Mouse (Mus musculus) liver, embryonic 13.5 days (tissue): Measurements from ENCODE around the gene Farp1. TPM values are rescaled to one million over a fixed set of nuclear protein-coding genes. Genes with fewer than 3 reads are reported as not detected.

ENCODE experiments used
- ATAC-seq: fragments of 200-750 bp; cut with Nextera tagmentation; 2 replicates; pipeline ENCODE4 v1.8.0; 2017; ENCODE audit warnings: low read depth, mild to moderate bottlenecking, moderate number of reproducible peaks, moderate library complexity
- DNase-seq: peaks from one replicate; pipeline ENCODE4 v3.0.0; 2022
- H3K27ac ChIP-seq: fragments of 300-500 bp; sonication (generic); 2 replicates; pipeline ENCODE4 v1.5.1; 2015; ENCODE audit warnings: moderate library complexity, mild to moderate bottlenecking, inconsistent platforms
- H3K27me3 ChIP-seq: fragments of 300-500 bp; sonication (generic); 2 replicates; pipeline ENCODE4 v1.6.1; 2015; ENCODE audit warnings: mild to moderate bottlenecking, inconsistent platforms
- H3K36me3 ChIP-seq: fragments of 300-500 bp; sonication (generic); 2 replicates; pipeline ENCODE4 v1.6.1; 2015; ENCODE audit warnings: mild to moderate bottlenecking, inconsistent platforms
- H3K4me1 ChIP-seq: fragments of 300-500 bp; sonication (generic); replicated peaks from 2 replicates; pipeline ENCODE4 v1.6.1; 2015; ENCODE audit warnings: inconsistent platforms
- H3K4me2 ChIP-seq: fragments of 300-500 bp; sonication (generic); 2 replicates; pipeline ENCODE4 v1.6.1; 2015; ENCODE audit warnings: inconsistent platforms, mild to moderate bottlenecking, moderate library complexity
- H3K4me3 ChIP-seq: fragments of 300-500 bp; sonication (generic); replicated peaks from 2 replicates; pipeline ENCODE4 v1.5.1; 2015; ENCODE audit warnings: mild to moderate bottlenecking, inconsistent platforms
- H3K9ac ChIP-seq: fragments of 300-500 bp; sonication (generic); 2 replicates; pipeline ENCODE4 v1.6.1; 2015; ENCODE audit warnings: mild to moderate bottlenecking, inconsistent platforms
- H3K9me3 ChIP-seq: fragments of 300-500 bp; sonication (generic); replicated peaks from 2 replicates; pipeline ENCODE4 v1.6.1; 2016; ENCODE audit warnings: inconsistent platforms
- WGBS: fragments of 180-500 bp; shearing (Covaris S2); methylation state at CpG from one replicate; pipeline ENCODE4 v1.1.7; 2015; ENCODE audit not compliant: insufficient replicate concordance; 5-methylcytosine and 5-hydroxymethylcytosine counted together
- polyA plus RNA-seq: library from polyadenylated mRNA; unstranded; fragments of >200 nt; fragmentation: Nextera tagmentation; extraction: Ambion mirVana; gene quantifications from 2 replicates; pipeline ENCODE4 v1.2.1, GENCODE M21; 2015

The Farp1 gene
- polyA plus RNA-seq, 1 experiment from 2014 or later: 3.4 TPM

DNA sequence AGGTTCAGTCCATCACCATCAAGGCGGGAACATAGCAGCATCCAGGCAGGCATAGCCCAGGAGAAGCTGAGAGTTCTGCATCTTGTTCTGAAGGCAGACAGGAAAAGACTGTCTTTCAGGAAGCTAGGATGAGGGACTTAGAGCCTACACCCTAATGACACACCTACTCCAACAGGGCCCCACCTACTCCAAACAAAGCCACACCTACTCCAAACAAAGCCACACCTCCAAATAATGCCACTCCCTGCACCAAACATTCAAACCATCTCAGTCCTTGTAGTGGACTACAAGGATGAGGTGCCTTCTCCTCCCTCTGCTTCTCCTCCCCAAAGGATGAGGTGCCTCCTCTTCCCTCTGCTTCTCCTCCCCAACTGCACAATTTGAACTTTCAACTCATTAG, 23.5 kb downstream of the Farp1 start:
- Histone ChIP-seq H3K27me3 (no peaks in the 10 kb centered on the region), H3K4me3 (no peak overlapping the region), H3K9ac (no peak overlapping the region), H3K4me2 (no peak overlapping the region), H3K9me3 (no peaks in the 10 kb centered on the region), H3K36me3 (no peaks in the 10 kb centered on the region), H3K4me1 (peaks cover 36% of the 10 kb centered on the region), H3K27ac (no peak overlapping the region)
- DNase-seq (no peak), ATAC-seq (no peak)
- WGBS: 77% methylated on average over 1 of the region's 1 CpGs

DNA sequence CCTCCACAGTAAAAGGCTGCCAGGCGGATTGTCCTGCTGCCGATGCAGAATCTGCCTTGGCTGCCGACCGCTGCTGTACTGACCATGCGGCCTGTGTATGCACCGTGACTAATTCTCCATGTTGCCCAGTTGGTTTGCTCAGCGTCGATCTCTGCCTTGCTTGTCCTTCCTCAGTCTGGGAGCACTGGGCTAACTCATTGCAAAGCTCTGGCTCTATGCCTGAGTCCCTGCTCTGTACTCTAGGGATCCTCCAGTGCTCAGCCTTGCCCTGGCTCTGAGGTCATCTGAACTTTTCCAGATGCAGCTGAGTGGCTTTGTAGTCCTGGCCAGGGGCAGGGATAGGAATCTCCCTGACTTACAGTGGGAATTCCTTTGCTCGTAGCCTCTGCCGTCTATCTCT, 24.3 kb downstream of the Farp1 start:
- no peak overlapping the region for H3K4me3 ChIP-seq
- H3K9ac ChIP-seq: no peak overlapping the region
- DNase-seq (no peak), ATAC-seq (no peak)
- peaks cover 30% of the 10 kb centered on the region for H3K4me1 ChIP-seq
- H3K27me3 ChIP-seq: no peaks in the 10 kb centered on the region
- no peak overlapping the region for H3K27ac ChIP-seq
- no peak overlapping the region for H3K4me2 ChIP-seq
- 74% methylated on average over 10 of the region's 10 CpGs for WGBS
- H3K9me3 ChIP-seq: no peaks in the 10 kb centered on the region
- H3K36me3 ChIP-seq: no peaks in the 10 kb centered on the region

DNA sequence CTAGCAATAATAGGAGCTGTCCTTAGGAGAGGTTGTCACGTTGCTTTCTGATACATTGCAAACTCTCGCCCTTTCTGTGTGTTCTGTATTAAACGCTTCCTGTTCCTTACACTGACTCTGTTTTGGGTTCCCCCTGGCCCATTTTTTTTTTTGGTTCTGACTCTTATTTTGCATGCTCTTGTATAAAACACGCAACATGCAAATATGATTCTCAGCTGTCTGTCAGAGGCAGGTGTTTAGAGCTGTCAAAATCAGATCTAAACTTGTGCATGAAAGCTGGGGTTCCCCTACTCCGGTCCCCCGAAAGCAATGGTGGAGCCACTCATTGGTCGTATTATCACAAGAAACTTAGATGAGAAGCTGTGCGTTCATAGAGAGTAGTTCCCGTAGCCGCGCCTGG, 25.5 kb downstream of the Farp1 start:
- no peak for DNase-seq
- Histone ChIP-seq H3K4me3 (no peak overlapping the region), H3K36me3 (no peaks in the 10 kb centered on the region), H3K27ac (no peak overlapping the region), H3K9me3 (no peaks in the 10 kb centered on the region), H3K27me3 (no peaks in the 10 kb centered on the region), H3K4me1 (peaks cover 22% of the 10 kb centered on the region), H3K4me2 (no peak overlapping the region), H3K9ac (no peak overlapping the region)
- WGBS: 69% methylated on average over 11 of the region's 11 CpGs
- ATAC-seq: no peak

GRCm38 (mm10) chr14:121061686-121062085, 26.7 kb downstream of the Farp1 start:
- Histone ChIP-seq H3K4me1 (peaks cover 18% of the 10 kb centered on the region), H3K27ac (no peak overlapping the region), H3K4me3 (no peak overlapping the region), H3K36me3 (0 out of 2 replicates have a peak, but pooled peaks cover 6% of the 10 kb centered on the region), H3K4me2 (no peak overlapping the region), H3K9me3 (no peaks in the 10 kb centered on the region), H3K27me3 (no peaks in the 10 kb centered on the region), H3K9ac (no peak overlapping the region)
- WGBS: 55% methylated on average over 4 of the region's 4 CpGs
- DNase-seq (no peak), ATAC-seq (no peak)

DNA sequence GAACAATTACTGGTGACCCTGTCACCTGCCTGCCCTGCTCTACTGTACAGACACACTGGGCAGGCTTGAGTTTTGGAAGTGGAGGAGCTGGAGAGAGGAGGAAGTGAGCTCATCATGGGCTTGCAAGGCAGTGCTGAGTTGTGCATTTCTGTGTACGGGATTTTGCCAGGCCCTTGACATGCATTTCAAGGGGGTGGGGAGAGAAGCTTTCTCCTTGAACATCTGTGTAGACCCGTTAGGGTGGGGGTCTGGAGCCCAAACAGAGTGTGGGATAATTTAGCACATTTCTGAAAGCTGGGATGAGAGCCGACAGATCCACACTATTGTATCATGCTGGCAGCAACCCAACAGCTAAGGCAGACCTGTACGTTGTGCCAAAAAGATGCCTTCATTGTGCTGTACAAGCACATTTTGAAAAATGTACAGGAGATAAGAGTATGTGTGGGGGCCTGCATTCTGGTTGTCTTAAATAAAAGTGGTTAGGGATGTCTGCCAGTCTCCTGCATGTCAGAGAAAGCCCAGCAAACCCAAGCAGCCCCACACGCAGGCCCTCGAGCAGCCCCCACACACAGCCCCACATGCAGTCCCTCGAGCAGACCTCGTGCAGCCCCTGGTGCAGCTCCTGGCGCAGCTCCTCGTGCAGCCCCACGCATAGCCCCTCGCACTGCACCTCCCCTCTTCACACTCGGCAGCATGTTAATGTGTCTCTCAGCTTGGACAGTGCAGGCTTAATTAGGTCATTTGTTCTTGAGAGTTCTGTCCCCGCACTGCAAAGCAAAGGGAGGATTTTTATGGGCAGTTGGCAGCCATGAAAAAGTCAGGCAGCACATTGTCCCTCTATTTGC, 27.5 kb downstream of the Farp1 start:
- Histone ChIP-seq H3K4me3 (no peak overlapping the region), H3K27ac (peak overlapping the region; percentile 47), H3K9ac (no peak overlapping the region), H3K27me3 (no peaks in the 10 kb centered on the region), H3K4me2 (no peak overlapping the region), H3K4me1 (peaks cover 18% of the 10 kb centered on the region), H3K36me3 (0 out of 2 replicates have a peak, but pooled peaks cover 6% of the 10 kb centered on the region), H3K9me3 (no peaks in the 10 kb centered on the region)
- peak; percentile 58; the same call in 1 of the 2 replicates for ATAC-seq
- WGBS: 61% methylated on average over 14 of the region's 14 CpGs
- DNase-seq: no peak

DNA sequence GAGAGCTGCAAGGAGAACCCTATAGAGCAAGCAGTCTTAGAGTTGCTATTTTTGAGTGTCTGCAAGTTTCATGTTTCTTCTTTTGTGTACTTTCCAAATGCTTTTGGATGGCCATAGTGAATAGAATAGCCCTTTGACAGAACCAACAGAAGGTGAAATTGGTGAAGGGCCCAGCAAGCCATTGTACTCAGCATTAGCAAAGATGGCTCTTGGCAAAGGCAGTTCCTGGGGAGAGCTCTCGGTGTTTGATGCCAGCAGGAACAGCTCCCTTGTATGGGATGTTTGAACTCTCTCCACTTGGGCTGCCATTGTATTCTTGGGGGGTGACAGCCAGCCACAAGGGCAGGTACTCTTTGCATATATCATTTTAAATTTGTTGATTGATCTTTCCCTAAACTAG, 29.7 kb downstream of the Farp1 start:
- Histone ChIP-seq H3K4me3 (no peak overlapping the region), H3K9ac (no peak overlapping the region), H3K36me3 (0 out of 2 replicates have a peak, but pooled peaks cover 6% of the 10 kb centered on the region), H3K9me3 (no peaks in the 10 kb centered on the region), H3K4me1 (peaks cover 13% of the 10 kb centered on the region), H3K4me2 (no peak overlapping the region), H3K27me3 (no peaks in the 10 kb centered on the region), H3K27ac (no peak overlapping the region)
- ATAC-seq: no peak
- 67% methylated on average over 1 of the region's 1 CpGs for WGBS
- DNase-seq: no peak

DNA sequence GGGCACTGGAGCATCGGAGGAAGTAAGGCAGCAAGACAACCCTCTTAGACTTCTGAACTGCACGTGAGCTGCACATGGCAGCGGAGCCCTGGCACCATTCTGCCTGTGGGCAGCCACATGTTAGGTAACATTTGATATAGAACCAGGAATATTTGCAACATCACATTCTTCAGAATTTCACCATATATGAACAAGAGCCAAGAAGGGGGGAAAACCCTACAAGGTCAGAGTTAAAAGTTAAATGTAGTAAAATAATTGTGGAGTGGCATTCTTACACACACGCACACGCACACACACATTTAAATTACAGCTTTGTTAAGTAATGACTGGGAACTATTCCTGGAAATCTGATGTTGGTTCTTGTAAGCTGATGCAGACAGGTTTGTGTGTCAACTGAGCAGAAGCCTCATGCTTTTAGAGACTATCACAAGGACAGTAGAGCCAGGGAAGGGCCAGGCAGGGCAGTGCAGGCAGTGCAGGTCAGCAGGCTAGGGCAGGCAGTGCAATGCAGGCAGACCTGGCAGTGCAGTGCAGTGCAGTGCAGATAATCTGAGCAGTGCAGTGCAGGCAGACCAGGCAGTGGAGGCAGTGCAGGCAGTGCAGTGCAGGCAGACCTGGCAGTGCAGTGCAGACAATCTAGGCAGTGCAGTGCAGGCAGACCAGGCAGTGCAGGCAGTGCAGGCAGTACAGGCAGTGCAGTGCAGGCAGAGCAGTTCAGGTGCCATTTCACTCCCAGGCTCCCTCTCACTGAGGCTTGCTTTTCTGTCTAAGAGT, 38.3 kb downstream of the Farp1 start:
- no peak for ATAC-seq
- H3K27me3 ChIP-seq: no peaks in the 10 kb centered on the region
- no peaks in the 10 kb centered on the region for H3K4me1 ChIP-seq
- H3K9me3 ChIP-seq: no peaks in the 10 kb centered on the region
- H3K4me2 ChIP-seq: no peak overlapping the region
- WGBS: 67% methylated on average over 5 of the region's 5 CpGs
- H3K4me3 ChIP-seq: no peak overlapping the region
- H3K36me3 ChIP-seq: peaks cover 4% of the 10 kb centered on the region; the same call in 1 of the 2 replicates
- H3K9ac ChIP-seq: no peak overlapping the region
- no peak overlapping the region for H3K27ac ChIP-seq
- no peak for DNase-seq

DNA sequence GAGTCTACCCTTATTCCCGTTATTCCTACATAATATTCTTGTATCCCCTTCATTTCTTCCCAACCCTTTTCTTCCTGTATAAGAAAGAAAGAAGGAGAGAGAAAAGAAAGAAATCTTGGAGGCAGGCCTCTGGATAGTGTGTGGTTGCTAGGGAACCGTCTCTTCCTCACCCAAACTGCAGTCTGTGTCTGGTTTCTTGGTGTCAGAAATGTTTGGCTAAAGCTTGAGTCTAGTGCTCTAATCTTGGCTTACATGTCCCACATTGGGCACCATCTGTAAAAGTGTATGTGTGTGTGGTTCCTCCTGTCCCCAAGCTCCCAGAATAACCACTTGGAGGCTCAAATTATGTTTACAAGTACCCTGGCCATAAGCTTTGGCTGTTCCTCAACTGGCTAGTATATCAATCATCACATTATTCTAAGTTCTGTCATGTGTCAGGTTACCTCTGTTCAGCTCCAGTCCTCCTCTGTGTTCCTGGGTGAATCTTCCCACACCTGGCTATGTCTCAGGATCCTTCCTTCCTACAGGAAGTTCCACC, 39.3 kb downstream of the Farp1 start:
- ATAC-seq: no peak
- Histone ChIP-seq H3K4me3 (no peak overlapping the region), H3K36me3 (peaks cover 7% of the 10 kb centered on the region; the same call in 1 of the 2 replicates), H3K4me1 (no peaks in the 10 kb centered on the region), H3K4me2 (no peak overlapping the region), H3K9ac (no peak overlapping the region), H3K27me3 (no peaks in the 10 kb centered on the region), H3K27ac (no peak overlapping the region), H3K9me3 (no peaks in the 10 kb centered on the region; the same call in 1 of the 2 replicates)
- 54% methylated on average over 2 of the region's 2 CpGs for WGBS
- DNase-seq: no peak

GRCm38 (mm10) chr14:121080739-121081138, 45.7 kb downstream of the Farp1 start:
- no peak overlapping the region for H3K9ac ChIP-seq
- no peaks in the 10 kb centered on the region for H3K4me1 ChIP-seq
- no peaks in the 10 kb centered on the region for H3K27me3 ChIP-seq
- no peak overlapping the region for H3K4me2 ChIP-seq
- H3K36me3 ChIP-seq: 0 out of 2 replicates have a peak, but pooled peaks cover 7% of the 10 kb centered on the region
- no peaks in the 10 kb centered on the region; the same call in 1 of the 2 replicates for H3K9me3 ChIP-seq
- 63% methylated on average over 5 of the region's 5 CpGs for WGBS
- DNase-seq (no peak), ATAC-seq (no peak)
- H3K27ac ChIP-seq: no peak overlapping the region
- H3K4me3 ChIP-seq: no peak overlapping the region

DNA sequence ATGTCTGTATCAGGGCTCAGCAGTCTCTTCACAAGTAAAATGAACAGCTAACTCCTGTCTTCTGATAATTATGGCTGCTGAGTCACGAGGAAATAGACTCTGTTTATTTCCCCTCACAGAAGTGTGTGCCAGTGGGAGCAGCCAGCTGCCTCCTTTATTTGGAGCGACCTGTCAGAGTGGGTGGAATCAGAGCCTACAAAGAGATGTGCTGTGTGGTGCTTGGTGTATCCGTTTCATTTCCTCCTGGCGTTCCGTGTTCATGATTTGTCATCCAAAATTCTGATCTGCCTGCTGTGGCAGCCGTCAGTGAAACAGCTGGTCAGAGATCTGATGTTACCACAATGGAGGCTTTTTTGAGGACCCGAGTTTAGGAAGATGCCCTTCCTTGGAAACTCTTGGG, 47.3 kb downstream of the Farp1 start:
- Histone ChIP-seq H3K27ac (no peak overlapping the region), H3K9ac (no peak overlapping the region), H3K4me3 (no peak overlapping the region), H3K27me3 (no peaks in the 10 kb centered on the region), H3K36me3 (0 out of 2 replicates have a peak, but pooled peaks cover 7% of the 10 kb centered on the region), H3K9me3 (no peaks in the 10 kb centered on the region; the same call in 1 of the 2 replicates), H3K4me2 (no peak overlapping the region), H3K4me1 (no peaks in the 10 kb centered on the region)
- DNase-seq (no peak), ATAC-seq (no peak)
- 60% methylated on average over 7 of the region's 7 CpGs for WGBS

DNA sequence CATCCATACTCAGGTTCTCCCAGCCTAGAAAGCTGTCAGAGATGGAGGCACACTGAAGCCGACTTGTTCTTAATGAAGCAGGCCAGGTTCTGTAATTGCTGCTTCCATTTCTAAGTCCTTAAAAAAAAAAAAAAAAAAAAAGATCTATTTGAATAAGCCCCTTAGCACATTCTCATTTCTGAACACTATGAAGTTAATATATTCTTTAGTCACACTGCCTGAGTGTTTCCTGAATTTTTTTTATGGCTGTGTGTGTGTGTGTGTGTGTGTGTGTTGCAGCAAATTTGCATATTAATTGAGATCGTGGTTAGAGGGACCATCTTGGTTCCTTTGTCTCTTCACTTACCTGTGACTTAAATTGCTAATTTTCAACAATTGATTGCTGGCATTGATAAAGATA, 47.8 kb downstream of the Farp1 start:
- no peaks in the 10 kb centered on the region; the same call in 1 of the 2 replicates for H3K9me3 ChIP-seq

More for the DNA sequence above, 47.8 kb downstream of the Farp1 start:
- Histone ChIP-seq H3K4me3 (no peak overlapping the region), H3K9ac (no peak overlapping the region), H3K4me2 (no peak overlapping the region), H3K36me3 (0 out of 2 replicates have a peak, but pooled peaks cover 7% of the 10 kb centered on the region), H3K4me1 (no peaks in the 10 kb centered on the region), H3K27ac (no peak overlapping the region), H3K27me3 (no peaks in the 10 kb centered on the region)
- DNase-seq (no peak), ATAC-seq (no peak)
- 55% methylated on average over 2 of the region's 2 CpGs for WGBS
